Mouse (Mus musculus) lung, postnatal 10 days (tissue): ENCODE data around the gene Grik5.
"Not testable (repeated sequence)": the region's sequence is repeated elsewhere in the genome, so short reads cannot be mapped to it uniquely, and the experiment has no call there.

ENCODE experiments used
- DNase-seq: peaks from one replicate; pipeline ENCODE4 v3.0.0; 2021

The Grik5 gene

DNA sequence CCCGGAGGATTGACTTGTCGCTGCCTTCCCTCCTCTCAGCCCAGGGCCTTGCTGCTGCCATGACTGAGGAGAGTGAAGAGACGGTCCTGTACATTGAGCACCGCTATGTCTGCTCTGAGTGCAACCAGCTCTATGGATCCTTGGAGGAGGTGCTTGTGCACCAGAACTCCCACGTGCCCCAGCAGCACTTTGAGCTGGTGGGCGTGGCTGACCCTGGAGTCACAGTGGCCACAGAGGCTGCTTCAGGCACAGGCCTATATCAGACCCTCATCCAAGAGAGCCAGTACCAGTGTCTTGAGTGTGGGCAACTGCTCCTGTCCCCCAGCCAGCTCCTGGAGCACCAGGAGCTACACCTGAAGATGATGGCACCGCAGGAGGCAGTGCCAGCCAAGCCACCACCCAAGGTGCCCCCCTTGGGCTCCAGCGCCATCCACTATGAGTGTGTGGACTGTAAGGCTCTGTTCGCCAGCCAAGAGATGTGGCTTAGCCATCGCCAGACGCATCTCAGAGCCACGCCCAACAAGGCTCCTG lies 7.4 kb upstream of the Grik5 start:
- no peak for DNase-seq

- DNase-seq: no peak
These were observed 5.2 kb upstream of the Grik5 start for GRCm38 (mm10) chr7:25077414-25077755.

DNA sequence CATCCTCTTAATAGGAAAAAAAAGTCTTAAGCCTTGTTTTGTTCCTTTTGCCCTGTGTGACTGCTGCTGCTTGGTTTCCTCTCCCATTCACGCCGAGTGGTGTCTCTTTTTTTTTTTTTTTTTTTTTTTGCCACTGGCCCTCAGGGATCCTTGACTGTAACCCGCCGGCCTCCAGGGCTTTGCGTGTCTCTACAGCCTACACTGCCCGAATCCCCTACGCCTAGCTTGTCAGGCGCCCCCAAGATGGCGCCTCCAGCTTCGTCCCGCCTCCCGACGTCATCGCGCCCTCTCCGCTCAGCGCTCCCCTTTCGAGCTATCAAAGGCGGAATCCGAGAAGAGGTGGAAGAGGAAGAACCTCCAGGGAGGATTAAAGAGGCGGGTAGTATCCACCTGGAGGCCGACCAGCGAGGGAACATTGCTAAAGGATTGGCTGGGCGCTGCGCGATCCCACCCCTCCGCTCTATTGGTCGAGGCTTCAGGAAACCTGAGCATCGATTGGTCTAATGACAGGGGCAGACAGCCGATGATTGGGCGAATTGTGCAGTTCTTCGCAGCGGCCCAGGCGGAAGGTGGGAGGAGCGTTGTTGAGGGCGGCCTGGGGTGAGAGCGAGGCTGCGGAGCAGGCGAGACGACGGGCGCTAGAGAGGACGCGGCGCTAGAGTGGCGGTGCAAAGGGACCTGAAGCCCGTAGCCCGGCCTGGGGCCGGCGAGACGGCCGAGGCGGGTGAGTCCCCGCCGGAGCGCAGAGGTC lies 4.7 kb upstream of the Grik5 start:
- peak; percentile 99 for DNase-seq

DNA sequence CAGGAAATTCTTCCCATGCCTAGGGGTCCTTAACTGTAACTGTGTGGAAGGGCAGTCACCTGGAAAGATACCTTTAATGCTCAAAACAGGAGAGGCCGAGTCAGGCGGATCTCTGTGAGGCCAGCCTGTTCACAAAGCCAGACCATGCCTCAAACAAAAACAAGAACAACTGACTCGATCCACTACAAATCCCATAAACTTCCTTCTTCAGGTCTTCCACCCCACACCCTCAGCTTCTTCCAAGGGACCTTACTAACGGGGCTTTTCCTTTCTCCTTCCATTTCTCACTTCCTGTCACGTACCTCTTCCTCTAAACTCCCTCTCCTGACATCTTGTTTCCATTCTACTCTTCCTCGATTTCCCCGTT lies 4.1 kb upstream of the Grik5 start:
- no peak for DNase-seq

DNA sequence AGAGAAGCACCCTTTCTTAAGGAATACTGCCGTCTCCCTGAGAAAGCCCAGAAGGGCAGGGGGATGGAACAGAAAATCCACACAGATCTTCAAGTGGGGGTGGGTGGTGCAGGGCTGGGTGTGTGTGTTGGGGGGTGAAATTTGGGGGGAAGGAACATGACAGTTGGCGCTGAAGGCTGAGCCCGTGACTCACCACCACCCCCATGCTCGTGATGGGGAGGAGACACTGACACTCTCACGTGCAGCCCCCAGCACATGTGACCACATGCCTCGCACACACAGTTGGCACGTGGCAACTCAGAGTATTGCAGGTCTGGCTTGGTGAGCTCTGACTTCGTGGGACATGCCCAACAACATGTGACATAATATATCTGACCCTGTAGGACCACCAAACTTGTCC lies 1.8 kb upstream of the Grik5 start:
- DNase-seq: no peak

DNA sequence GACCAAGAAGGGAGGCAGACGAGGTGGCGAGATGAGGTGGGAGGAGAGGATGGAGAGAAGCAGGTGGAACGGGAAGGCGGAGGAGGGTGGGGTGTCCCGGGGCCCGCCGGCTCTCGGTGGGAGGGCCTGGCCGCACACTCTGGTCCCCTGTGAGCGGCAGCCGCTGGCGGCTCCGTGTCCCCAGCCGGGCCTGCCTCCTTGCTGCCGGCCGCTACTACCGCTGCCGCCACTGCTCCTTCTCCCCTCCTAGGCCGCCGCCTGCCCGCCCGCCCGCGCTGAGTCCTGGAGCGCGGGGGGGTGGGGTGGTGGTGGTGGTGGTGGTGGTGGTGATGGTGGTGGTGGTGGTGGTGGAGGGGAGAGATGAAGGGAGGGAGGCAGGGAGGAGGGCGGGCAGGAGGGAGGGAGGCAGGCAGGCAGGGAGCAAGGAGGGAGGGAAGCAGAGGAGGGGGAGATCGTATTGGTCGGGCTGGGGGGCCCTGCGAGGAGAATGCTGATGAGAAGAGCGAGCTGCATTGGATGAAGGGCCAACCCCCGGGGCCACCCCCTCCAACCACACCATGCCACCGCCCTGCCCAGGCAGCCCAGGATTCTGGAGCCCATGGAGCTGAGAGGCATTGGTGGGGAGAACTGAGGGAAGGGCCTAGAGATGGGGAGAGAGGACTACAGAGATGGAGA lies 707 bp upstream of the Grik5 start:
- peak; percentile 54 for DNase-seq

- no peak for DNase-seq
These were observed 3.4 kb downstream of the Grik5 start for GRCm38 (mm10) chr7:25068724-25069123.

DNA sequence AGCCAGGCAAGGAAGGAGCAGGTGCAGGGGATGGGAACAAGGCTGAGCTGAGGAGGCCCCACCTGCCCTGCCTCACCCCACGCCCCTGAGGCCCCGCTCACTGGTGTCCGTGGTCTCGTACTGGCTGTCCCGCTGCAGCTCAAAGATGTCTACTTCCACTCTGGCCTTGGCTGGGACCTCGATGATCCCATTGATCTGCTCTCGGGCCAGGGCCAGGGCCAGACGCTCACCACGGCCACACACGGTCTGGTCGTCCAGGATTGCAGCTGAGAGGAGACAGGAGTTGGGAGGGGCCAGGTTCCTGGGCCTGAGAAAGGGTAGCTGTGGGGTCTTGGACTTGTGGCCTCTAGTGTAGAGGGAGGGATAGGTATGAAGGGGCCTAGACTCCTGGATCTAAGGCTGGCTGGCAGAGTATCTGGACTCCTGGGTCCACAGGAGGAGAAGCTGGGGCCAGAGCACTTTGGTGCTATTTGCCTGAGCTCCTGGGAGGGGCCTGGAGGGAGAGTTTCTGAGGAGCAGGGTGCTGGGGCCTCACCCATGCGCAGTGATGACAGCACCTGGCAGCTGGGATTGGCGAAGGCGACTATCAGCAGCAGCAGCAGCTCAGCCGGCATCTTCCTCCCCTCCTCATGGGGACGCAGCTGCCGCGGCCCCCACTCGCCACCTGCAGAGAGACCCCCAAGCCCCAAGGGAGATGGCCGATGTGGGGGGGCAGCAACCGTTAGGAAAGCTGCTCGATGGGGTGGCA lies 4.1 kb downstream of the Grik5 start:
- no peak for DNase-seq

DNA sequence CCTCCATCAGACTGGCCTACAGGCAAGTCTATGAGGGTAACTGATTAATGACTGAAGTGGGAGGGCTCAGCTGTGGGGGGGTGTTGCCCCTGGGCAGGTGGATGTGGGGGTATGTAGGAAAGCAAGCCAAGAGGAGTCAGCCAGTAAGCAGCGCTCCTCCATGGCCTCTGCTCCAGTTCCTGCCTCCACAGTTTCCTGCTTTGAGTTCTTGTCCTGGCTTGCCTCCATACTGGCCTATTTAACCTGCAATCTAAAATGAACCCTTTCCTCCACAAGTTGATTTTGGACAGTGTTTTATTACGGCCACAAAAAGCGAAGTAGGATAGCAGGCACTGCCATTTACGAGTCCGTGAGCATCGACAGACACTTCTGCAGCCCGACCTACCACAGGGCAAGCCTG lies 4.8 kb downstream of the Grik5 start:
- no peak for DNase-seq

DNA sequence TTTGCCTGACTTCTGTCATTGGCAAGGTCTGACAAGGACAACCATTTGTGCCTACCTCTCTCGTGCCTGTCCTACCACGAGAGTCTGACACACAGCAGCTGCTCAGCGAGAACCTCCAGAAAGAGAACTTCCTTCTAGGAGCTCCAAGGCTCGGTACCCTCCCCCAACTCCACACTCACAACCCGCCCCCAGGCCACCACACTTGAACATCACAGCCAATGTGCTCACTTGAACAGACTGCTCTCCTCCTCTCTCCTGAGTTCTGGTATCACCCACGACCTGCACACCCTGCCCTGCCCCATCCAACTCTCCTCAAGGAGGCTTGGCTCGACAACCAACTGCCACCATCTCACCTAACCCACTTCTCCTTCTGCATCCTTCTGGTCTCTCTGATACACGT lies 8.2 kb downstream of the Grik5 start:
- DNase-seq: no peak

GRCm38 (mm10) chr7:25063346-25063745 lies 8.8 kb downstream of the Grik5 start:
- no peak for DNase-seq

DNA sequence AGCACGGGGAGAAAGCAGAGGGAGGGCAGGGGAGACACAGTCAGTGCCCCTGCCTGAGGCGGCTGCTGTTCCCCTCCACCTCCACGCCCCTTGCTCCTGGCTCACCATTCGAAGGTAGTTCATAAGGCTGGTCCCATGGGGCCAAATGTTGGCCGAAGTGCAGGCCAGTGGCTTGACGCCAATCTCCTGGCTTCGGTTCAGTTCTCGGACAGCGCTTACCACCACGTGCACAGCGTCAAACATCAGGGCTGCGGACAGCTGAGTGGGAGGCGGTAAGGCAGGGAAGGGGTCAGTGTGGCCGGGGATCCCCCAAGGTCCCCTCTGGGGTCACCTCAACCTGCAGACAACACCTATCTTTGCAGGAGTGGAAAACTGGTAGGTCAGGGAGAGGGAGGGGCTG lies 13.3 kb downstream of the Grik5 start:
- DNase-seq: no peak

GRCm38 (mm10) chr7:25058394-25058793 lies 13.8 kb downstream of the Grik5 start:
- no peak for DNase-seq

DNA sequence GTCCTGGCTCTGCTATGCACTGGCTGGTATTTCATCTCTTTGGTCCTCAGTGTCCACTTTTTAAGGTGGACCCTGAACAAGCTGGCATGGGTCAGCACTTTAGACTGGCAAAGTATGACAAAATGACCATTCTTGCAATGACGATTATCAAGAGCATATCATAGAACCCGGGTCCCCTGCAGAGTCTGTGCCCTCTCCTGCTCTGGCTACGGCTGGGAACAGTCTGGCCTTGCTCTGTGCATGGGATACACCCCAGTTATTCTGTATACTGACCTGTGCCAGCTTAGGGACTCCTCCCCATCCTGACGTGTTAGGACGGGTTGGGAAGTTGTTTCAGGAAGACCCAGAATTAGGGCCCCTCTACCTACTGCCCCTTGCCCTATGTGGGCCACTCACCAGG lies 14.3 kb downstream of the Grik5 start:
- DNase-seq: no peak

DNA sequence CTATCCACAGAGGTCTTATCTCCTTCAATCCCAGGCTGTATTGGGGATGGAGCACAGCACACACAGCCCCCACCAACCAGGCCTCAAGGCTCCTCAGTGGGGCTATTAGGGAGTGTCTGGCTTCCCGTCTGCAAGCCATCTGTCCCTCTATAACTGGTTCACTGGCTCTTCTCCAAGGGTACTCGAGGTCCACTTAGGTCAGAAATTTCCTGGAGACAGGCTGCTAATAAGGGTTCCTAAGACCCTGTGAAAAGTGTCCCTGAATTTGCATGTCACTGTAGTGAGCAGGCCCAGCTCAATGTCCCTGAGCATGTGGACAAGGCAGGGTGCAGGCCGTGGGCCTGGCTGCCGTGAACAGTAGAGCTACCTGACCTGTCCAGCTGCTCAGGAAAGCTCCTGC lies 15.2 kb downstream of the Grik5 start:
- DNase-seq: peak; percentile 25

DNA sequence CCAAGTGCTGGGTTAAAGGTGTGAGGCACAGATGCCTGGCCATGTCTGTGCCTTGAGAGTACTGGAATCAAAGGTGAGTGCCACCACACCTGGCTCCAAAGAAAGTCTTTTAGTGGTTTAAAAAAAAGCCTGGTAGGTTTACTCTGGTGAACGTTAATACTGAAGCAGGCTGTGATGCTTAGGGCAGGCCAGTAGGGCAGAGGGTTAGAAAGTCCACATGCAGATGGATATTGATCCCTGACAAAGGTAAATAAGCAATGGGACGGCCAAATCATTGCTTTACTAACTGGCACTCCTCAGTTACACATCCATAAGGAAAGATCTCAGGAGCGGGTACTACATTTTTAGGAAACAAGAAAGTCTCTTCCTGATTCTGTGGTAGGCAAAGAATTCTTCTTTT lies 19.6 kb downstream of the Grik5 start:
- DNase-seq: no peak

DNA sequence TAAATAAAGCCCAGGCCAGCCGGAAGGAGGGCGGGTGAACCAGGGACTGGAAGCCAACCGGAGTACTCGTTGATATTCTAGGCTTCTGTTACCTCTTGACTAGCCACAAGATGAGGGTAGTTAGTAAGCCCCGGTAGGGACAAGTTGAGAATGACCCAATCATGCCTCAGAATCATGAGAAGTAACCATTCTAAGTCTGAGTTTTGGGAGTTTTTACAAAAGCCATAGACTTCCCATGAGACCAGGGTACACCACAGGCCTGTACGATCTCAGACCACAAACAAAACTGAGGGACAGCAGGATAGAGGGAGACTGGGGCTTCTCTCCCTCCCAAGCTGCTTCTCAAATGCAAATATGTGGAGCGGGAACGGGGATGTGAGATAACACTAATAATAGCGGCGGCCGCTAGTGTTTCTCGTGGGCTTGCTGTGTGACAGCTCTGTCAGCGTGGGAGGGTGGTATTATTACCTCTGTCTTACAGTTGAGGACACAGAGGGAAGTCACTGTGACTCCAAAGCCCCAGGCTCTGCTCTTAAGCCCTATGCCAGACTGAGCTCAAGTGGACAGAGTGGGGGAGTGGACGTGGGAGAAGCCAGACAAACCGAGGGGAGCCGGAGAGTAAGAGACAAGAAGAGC lies 22.7 kb downstream of the Grik5 start:
- DNase-seq: no peak

GRCm38 (mm10) chr7:25047363-25047762 lies 24.8 kb downstream of the Grik5 start:
- DNase-seq: no peak

DNA sequence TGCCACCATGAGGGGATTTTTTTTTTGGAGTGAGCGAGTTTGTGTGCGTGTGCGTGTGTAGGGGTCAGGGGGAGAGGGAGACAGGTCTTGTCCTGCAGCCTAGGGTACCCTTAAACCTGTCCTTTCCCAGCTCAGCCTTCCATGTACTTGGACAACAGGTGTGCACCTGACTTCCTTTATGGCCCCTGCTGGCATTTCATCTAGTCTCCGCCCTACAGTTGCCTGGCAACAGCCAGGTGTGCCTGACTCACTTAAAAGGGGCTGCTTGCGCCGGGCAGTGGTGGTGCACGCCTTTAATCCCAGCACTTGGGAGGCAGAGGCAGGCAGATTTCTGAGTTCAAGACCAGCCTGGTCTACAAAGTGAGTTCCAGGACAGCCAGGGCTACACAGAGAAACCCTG lies 27.5 kb downstream of the Grik5 start:
- not testable (repeated sequence) for DNase-seq

DNA sequence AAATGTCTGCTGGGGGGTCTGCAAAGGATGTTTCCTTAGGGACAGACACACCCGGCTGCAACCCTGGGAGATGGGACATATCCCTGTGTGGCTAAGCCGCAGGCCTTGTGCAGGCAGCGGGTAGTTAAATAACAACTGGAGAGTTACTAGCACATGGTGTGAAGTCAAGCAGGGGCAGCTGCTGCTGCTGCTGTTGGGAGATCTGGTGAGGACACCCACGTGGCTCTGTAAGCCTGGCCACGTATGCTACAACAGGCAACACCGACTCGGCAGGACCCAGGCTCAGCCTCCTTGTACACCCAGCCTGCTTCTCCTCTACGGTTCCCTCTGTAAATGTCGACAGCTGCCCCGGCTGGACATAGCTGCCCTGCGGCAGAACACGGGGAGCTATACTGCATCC lies 30.2 kb downstream of the Grik5 start:
- no peak for DNase-seq

DNA sequence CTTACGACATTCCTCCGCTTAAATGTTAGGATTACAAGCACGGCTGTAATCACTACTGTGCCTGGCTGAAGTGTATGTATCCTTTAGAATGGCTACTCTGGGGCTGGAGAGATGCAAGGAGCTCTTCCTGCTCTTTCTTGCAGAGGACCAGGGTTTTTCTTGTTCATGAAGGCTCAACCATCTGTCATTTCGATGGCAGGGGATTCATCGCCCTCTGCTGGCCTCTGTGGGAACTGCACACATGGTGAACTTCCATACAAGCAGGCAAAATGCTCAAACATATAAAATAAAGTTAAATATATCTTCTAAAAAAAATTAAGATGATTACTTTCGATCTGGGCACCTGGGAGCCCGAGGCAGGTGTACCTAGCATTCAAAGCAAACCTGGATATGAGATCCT lies 36.2 kb downstream of the Grik5 start:
- peak; percentile 73 for DNase-seq

DNA sequence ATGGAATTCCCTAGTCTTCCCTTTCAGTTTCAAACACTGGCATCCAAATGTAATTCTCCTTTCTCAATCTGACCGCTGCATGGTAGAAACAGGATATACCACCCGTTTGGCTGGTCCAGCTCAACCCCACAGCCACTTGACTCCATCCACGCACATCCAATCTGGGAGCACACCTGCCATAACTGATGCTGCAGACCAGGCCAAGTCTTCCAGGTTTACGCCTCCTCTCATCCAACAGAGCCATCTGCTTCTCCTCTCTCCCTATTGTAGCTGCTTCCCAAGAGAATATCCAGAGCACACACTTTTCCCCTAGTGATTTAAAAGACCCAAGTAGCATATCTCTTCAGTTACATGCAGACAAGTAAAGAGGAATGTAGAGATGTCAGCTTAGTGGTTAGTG lies 37.4 kb downstream of the Grik5 start:
- no peak for DNase-seq

- no peak for DNase-seq
These were observed 40.6 kb downstream of the Grik5 start for GRCm38 (mm10) chr7:25031528-25031927.
